Mouse (Mus musculus) forebrain, embryonic 13.5 days (tissue): ENCODE data around the gene Mrps11. TPM values are rescaled to one million over a fixed set of nuclear protein-coding genes. Genes with fewer than 3 reads are reported as not detected.

Experiments used
- ATAC-seq: fragments of 200-750 bp; cut with Nextera tagmentation; 2 replicates; pipeline ENCODE4 v1.8.0; 2017
- H3K27ac ChIP-seq: fragments of 300-500 bp; sonication (generic); 2 replicates; pipeline ENCODE4 v1.5.1; 2015; ENCODE audit warnings: inconsistent platforms, mild to moderate bottlenecking, moderate library complexity
- H3K27me3 ChIP-seq: fragments of 300-500 bp; sonication (generic); 2 replicates; pipeline ENCODE4 v1.6.1; 2015; ENCODE audit warnings: mild to moderate bottlenecking, inconsistent platforms
- H3K36me3 ChIP-seq: fragments of 300-500 bp; sonication (generic); 2 replicates; pipeline ENCODE4 v1.6.1; 2015; ENCODE audit warnings: mild to moderate bottlenecking, inconsistent platforms; ENCODE audit not compliant: poor library complexity, severe bottlenecking
- H3K4me1 ChIP-seq: fragments of 300-500 bp; sonication (generic); 2 replicates; pipeline ENCODE4 v1.6.1; 2015; ENCODE audit warnings: inconsistent platforms
- H3K4me2 ChIP-seq: fragments of 300-500 bp; sonication (generic); 2 replicates; pipeline ENCODE4 v1.6.1; 2015; ENCODE audit warnings: inconsistent platforms, mild to moderate bottlenecking, moderate library complexity
- H3K4me3 ChIP-seq: fragments of 300-500 bp; sonication (generic); 2 replicates; pipeline ENCODE4 v1.5.1; 2015; ENCODE audit warnings: mild to moderate bottlenecking, inconsistent platforms
- H3K9ac ChIP-seq: fragments of 300-500 bp; sonication (generic); 2 replicates; pipeline ENCODE4 v1.6.1; 2015; ENCODE audit warnings: mild to moderate bottlenecking, inconsistent platforms
- H3K9me3 ChIP-seq: fragments of 300-500 bp; sonication (generic); replicated peaks from 2 replicates; pipeline ENCODE4 v1.6.1; 2016; ENCODE audit warnings: inconsistent platforms
- WGBS: fragments of 180-500 bp; shearing (Covaris S2); methylation state at CpG from one replicate; pipeline ENCODE4 v1.1.7; 2015; 5-methylcytosine and 5-hydroxymethylcytosine counted together
- polyA plus RNA-seq: library from polyadenylated mRNA; unstranded; fragments of >200 nt; fragmentation: Nextera tagmentation; extraction: Ambion mirVana; gene quantifications from 2 replicates; pipeline ENCODE4 v1.2.1, GENCODE M21; 2015

Gene Mrps11
- polyA plus RNA-seq = 79.2 and 81.2 TPM in 2 replicates

- H3K27ac ChIP-seq = no peak within 1 kb of the TSS
- H3K4me2 ChIP-seq = peak within 1 kb of the TSS; percentile 95
- H3K36me3 ChIP-seq = peaks cover 34% of the 10 kb centered on the region
- H3K4me1 ChIP-seq = peaks cover 25% of the 10 kb centered on the region
- under 1% methylated on average over 44 of the region's 44 CpGs for WGBS
- H3K4me3 ChIP-seq = peak within 1 kb of the TSS; percentile 87
- H3K27me3 ChIP-seq = no peaks in the 10 kb centered on the region
- ATAC-seq = peak; percentile 99
- peak within 1 kb of the TSS; percentile 86 for H3K9ac ChIP-seq
- H3K9me3 ChIP-seq = no peaks in the 10 kb centered on the region
Measured at GRCm38 (mm10) chr7:78782639-78783581, at the start of gene Mrps11, which contains the start of gene Mrpl46. Gene Mrps11, plus strand, starts transcription at chr7:78783119. Gene Mrpl46, minus strand, starts transcription at chr7:78783531.

DNA sequence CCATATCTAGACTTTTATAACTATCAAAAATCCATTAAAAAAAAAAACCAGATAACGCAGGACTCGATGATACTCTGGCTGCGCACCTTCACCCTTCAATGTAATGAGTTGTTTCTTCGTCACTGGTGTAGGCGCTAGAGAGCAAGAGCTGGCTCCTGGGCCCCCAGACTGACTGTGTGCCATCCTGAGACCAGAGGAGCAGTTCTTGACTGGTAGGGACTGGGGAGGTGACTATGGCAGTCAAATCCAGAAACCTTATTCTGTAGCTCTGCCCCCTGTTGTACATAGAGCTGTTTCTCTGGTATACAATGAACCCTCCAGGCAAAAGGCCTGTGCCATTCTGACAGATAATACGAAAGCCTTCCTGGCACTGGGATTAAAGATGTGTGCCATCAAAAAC lies 45.7 kb upstream of the Mrps11 start:
- no peak overlapping the region for H3K4me2 ChIP-seq

DNA sequence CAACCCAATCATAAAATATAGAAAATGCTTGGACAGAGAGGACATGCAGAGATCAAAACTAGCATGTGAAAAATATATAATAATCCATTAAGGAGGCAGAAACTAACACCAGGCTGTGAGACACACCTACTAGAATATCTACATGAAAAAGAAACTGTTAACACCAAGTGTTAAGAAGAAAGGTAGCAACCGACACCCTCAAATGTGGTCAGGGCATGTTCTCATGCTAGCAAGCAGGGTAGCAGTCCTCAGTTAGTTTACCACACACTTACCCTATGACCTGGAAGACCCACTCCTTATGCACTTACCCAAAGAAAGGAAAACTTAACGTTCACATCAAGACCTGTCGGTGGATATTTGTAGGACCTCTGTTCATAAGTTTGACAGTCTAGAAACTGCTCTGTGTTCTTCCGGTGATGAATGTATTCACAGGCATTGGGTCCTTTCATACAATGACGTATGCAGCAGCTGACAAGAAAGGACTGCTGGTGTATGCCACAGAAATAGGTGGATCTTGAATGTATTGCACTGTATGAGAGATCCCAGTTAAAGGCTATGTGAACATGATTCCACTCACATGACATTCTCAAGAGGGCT lies 45.2 kb upstream of the Mrps11 start, which contains the start of gene Ntrk3:
Gene Ntrk3 (minus strand): TSS at position 399 of the 597 bp plus-strand sequence.
- Histone ChIP-seq H3K27ac (no peak within 1 kb of the TSS), H3K4me2 (no peak within 1 kb of the TSS), H3K9ac (no peak within 1 kb of the TSS), H3K9me3 (no peaks in the 10 kb centered on the region), H3K4me1 (no peaks in the 10 kb centered on the region), H3K27me3 (no peaks in the 10 kb centered on the region), H3K36me3 (no peaks in the 10 kb centered on the region), H3K4me3 (no peak within 1 kb of the TSS)
- ATAC-seq = no peak
- WGBS = 86% methylated on average over 5 of the region's 5 CpGs

More for the DNA sequence above, 45.7 kb upstream of the Mrps11 start:
- Histone ChIP-seq H3K27ac (no peak overlapping the region), H3K27me3 (no peaks in the 10 kb centered on the region), H3K9ac (no peak overlapping the region), H3K4me1 (no peaks in the 10 kb centered on the region), H3K36me3 (no peaks in the 10 kb centered on the region), H3K4me3 (no peak overlapping the region), H3K9me3 (no peaks in the 10 kb centered on the region)
- 95% methylated on average over 6 of the region's 6 CpGs for WGBS
- ATAC-seq = no peak

DNA sequence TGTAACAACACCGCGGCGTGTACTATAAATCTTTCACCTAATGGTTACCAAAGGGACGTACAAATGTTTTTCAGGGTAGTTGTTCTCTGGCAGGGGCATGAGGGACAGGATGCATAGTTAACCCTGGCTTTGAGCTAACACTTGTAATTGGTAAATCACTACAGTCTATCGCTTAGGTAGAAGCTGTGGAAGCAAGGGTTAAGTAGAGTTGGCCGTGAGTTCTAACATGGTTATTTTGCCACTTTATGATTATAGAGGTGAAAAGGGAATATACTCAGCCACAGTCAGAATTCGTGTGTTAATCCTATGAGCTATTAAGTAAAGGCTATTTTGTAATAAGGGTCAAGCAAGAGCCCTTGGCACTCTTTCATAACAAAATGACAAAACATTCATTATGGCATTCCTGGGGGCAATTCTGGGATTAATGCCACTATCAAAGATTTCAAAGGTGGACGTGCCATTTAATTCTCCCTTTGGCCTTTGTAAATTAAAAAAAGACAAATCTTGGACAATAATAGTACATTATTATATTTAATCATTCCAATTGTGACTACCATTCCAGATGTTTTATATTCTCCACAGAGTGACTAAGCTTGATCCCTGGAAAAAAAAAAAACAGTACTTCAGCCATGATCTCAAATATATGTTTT lies 43.4 kb upstream of the Mrps11 start:
- Histone ChIP-seq H3K4me3 (no peak overlapping the region), H3K36me3 (no peaks in the 10 kb centered on the region), H3K4me2 (no peak overlapping the region), H3K9me3 (no peaks in the 10 kb centered on the region), H3K27me3 (no peaks in the 10 kb centered on the region), H3K9ac (no peak overlapping the region), H3K4me1 (no peaks in the 10 kb centered on the region), H3K27ac (no peak overlapping the region)
- no peak for ATAC-seq
- 81% methylated on average over 8 of the region's 8 CpGs for WGBS

DNA sequence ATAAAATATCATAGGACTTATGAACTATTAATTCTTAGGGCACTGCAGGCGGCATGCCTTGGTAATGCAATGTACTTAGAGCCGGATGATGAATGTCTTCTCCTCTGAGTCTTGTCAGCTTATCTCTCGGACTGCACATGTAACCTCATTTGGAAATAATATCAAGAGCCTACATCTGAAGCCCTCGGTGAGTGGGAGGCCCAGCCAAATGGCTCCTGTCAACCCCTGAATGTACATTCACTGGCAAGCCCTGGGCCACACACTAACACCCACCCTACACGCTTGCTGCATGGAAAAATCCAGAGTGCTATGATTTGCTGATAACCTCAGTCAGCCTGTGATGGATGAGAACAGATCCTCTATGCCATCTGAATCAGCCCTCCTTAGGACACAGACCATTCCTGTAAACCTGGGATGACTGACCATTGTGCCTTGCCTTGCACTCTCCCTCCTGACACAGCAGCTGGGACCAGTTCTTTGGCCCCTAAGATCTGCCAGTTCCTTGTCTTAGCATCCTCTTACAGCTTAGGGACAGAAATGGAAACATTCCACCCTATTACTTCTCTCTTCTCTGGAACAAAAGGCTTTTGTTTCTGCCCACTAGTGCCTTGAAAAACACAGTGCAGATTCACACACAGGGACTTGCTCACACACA lies 39.1 kb upstream of the Mrps11 start:
- no peaks in the 10 kb centered on the region for H3K4me1 ChIP-seq
- no peak overlapping the region for H3K4me2 ChIP-seq
- no peaks in the 10 kb centered on the region for H3K27me3 ChIP-seq
- H3K9ac ChIP-seq = no peak overlapping the region
- no peaks in the 10 kb centered on the region for H3K36me3 ChIP-seq
- WGBS = 89% methylated on average over 5 of the region's 5 CpGs
- H3K4me3 ChIP-seq = no peak overlapping the region
- H3K9me3 ChIP-seq = no peaks in the 10 kb centered on the region
- ATAC-seq = no peak
- H3K27ac ChIP-seq = no peak overlapping the region

DNA sequence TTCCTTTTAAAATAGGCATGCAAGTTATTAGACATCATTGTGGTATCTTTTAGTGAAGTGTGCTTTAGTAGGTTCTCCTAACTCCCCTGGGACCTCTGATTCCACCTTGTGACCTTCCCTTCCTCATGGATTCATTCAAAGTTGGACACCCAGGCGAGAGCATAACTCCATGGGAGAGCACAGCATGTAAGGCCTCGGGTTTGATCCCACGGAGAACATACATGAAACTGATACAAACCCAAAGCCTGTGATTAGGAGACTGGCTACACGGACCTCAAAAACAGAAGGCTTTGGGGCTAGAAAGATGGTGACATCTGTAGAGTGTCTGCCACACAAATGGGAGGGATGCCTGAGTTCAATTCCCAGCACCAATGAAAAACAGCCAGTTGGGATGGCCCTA lies 30.0 kb upstream of the Mrps11 start:
- no peaks in the 10 kb centered on the region for H3K9me3 ChIP-seq
- no peaks in the 10 kb centered on the region for H3K36me3 ChIP-seq
- H3K27ac ChIP-seq = no peak overlapping the region
- no peak overlapping the region for H3K4me2 ChIP-seq
- peaks cover 9% of the 10 kb centered on the region for H3K4me1 ChIP-seq
- H3K4me3 ChIP-seq = no peak overlapping the region
- 90% methylated on average over 4 of the region's 4 CpGs for WGBS
- no peaks in the 10 kb centered on the region; the same call in 1 of the 2 replicates for H3K27me3 ChIP-seq
- ATAC-seq = no peak
- H3K9ac ChIP-seq = no peak overlapping the region

- peaks cover 9% of the 10 kb centered on the region for H3K4me1 ChIP-seq
- H3K4me2 ChIP-seq = no peak overlapping the region
- WGBS = 69% methylated on average over 7 of the region's 7 CpGs
- H3K36me3 ChIP-seq = no peaks in the 10 kb centered on the region
- H3K9ac ChIP-seq = no peak overlapping the region
- H3K27ac ChIP-seq = no peak overlapping the region
- H3K4me3 ChIP-seq = no peak overlapping the region
- no peaks in the 10 kb centered on the region for H3K9me3 ChIP-seq
- H3K27me3 ChIP-seq = no peaks in the 10 kb centered on the region; the same call in 1 of the 2 replicates
- peak; percentile 84; the same call in 1 of the 2 replicates for ATAC-seq
Measured at GRCm38 (mm10) chr7:78753752-78754457, 29.0 kb upstream of the Mrps11 start.

DNA sequence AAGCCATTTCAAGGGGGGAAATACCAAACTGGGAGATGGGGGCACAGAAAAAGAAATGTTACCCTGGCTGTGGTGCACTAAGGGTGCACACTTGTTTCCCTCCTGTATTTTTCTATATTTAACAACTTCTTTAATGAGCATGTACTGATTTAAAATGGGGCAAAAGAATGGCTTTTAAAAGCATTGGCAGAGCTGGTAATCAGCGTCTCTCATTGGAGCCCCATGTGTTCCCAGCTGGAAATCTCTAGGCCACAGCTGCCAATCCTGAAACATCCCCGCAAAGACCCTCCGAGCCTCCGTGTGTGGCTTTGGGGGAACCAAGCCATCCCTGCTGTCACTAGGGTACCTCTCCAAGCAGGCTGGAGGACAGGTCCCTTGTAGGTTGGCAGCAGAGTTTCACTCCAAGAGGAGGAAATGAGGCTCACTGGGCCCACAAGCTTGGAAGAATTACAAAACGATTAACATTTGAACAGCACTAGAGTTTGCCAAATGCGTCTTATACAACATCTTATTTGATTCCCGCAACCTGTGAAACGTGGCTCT lies 28.4 kb upstream of the Mrps11 start:
- no peak overlapping the region for H3K9ac ChIP-seq
- H3K4me2 ChIP-seq = no peak overlapping the region
- H3K36me3 ChIP-seq = no peaks in the 10 kb centered on the region
- WGBS = 55% methylated on average over 8 of the region's 8 CpGs
- no peaks in the 10 kb centered on the region for H3K9me3 ChIP-seq
- ATAC-seq = peak; percentile 61; the same call in 1 of the 2 replicates
- H3K27me3 ChIP-seq = no peaks in the 10 kb centered on the region; the same call in 1 of the 2 replicates
- no peak overlapping the region for H3K27ac ChIP-seq
- H3K4me1 ChIP-seq = peaks cover 9% of the 10 kb centered on the region
- no peak overlapping the region for H3K4me3 ChIP-seq

- Histone ChIP-seq H3K4me2 (no peak overlapping the region), H3K27me3 (no peaks in the 10 kb centered on the region; the same call in 1 of the 2 replicates), H3K27ac (no peak overlapping the region), H3K9ac (no peak overlapping the region), H3K36me3 (no peaks in the 10 kb centered on the region), H3K4me3 (no peak overlapping the region), H3K4me1 (peaks cover 11% of the 10 kb centered on the region; the same call in 1 of the 2 replicates), H3K9me3 (no peaks in the 10 kb centered on the region)
- 88% methylated on average over 3 of the region's 3 CpGs for WGBS
- no peak for ATAC-seq
Measured at GRCm38 (mm10) chr7:78763801-78764200, 19.1 kb upstream of the Mrps11 start.

DNA sequence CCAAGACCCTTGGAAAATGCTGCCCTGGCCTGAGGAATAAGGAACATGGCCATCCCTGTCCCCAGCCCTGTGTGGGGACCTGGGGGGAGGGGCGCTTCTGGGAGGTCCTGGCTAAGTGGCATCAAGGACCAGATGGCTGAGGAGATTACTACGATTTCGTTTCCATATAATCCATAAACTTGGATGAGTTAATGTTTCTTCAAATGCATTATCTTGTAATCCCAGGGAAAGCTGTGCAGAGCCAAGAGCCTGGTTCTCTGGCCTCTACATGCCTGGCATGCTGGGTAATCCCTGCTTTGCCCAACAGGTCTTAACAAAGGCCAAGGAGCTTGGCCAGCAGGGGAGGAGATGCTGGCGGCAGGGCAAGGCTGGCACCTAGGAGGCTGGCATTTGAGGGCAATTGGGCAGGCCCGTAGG lies 17.7 kb upstream of the Mrps11 start:
- Histone ChIP-seq H3K36me3 (no peaks in the 10 kb centered on the region), H3K9ac (no peak overlapping the region), H3K27me3 (no peaks in the 10 kb centered on the region; the same call in 1 of the 2 replicates), H3K9me3 (no peaks in the 10 kb centered on the region), H3K4me2 (no peak overlapping the region), H3K4me1 (peaks cover 11% of the 10 kb centered on the region; the same call in 1 of the 2 replicates), H3K27ac (no peak overlapping the region), H3K4me3 (no peak overlapping the region)
- ATAC-seq = no peak
- WGBS = 66% methylated on average over 5 of the region's 5 CpGs
